Mouse (Mus musculus) spleen, adult 2 months (tissue): ENCODE measurements around the gene Crtc2. TPM values are rescaled to one million over a fixed set of nuclear protein-coding genes. Genes with fewer than 3 reads are reported as not detected.
"Not testable (repeated sequence)": the region's sequence is repeated elsewhere in the genome, so short reads cannot be mapped to it uniquely, and the experiment has no call there.

Experiments used
- DNase-seq, 2 experiments: peaks; one replicate each; pipeline versions ENCODE4 v3.0.0 to v3.0.0-alpha.2; 2012 to 2021; ENCODE audit warnings: low spot score in 2 of 2, low read depth in 1 of 2
- H3K27ac ChIP-seq: fragments of 200-500 bp; 2 replicates; pipeline ENCODE4 v1.5.1; 2012; ENCODE audit warnings: low read length, inconsistent platforms; ENCODE audit not compliant: insufficient read depth
- H3K27me3 ChIP-seq: fragments of 200-500 bp; 2 replicates; pipeline ENCODE4 v1.6.1; 2012; ENCODE audit warnings: mild to moderate bottlenecking, moderate library complexity, low read length, inconsistent platforms; ENCODE audit not compliant: control insufficient read depth, insufficient read depth
- H3K36me3 ChIP-seq: fragments of 200-500 bp; 2 replicates; pipeline ENCODE4 v1.6.1; 2012; ENCODE audit warnings: mild to moderate bottlenecking, low read length, inconsistent platforms; ENCODE audit not compliant: control insufficient read depth, insufficient read depth
- H3K4me1 ChIP-seq: fragments of 200-500 bp; 2 replicates; pipeline ENCODE4 v1.6.1; 2011; ENCODE audit warnings: inconsistent platforms; ENCODE audit not compliant: control insufficient read depth, insufficient read depth, insufficient read length
- H3K4me3 ChIP-seq: fragments of 200-500 bp; 2 replicates; pipeline ENCODE4 v1.5.1; 2011; ENCODE audit warnings: mild to moderate bottlenecking, inconsistent platforms; ENCODE audit not compliant: insufficient read depth, insufficient read length; ENCODE audit errors: extremely low read depth
- CTCF ChIP-seq: fragments of 200-500 bp; IDR thresholded peaks from 2 replicates; pipeline ENCODE4 v1.5.1; 2011; ENCODE audit warnings: mild to moderate bottlenecking, inconsistent platforms; ENCODE audit not compliant: insufficient read depth, insufficient read length, insufficient replicate concordance; ENCODE audit errors: extremely low read depth
- POLR2A ChIP-seq: fragments of 200-500 bp; IDR thresholded peaks from 2 replicates; pipeline ENCODE4 v1.6.1; 2011; ENCODE audit warnings: low read depth, low read length, inconsistent platforms
- WGBS: fragments of 180-500 bp; shearing (Covaris S2); methylation state at CpG from one replicate; pipeline ENCODE4 v1.1.7; 2018; 5-methylcytosine and 5-hydroxymethylcytosine counted together
- polyA plus RNA-seq: library from polyadenylated mRNA; depleted of rRNA; stranded (reverse); fragments of >200 nt; gene quantifications from 2 replicates; pipeline ENCODE4 v1.2.3, GENCODE M21; 2012

Crtc2 gene
- polyA plus RNA-seq, 1 experiment, result 105 TPM

- H3K4me3 ChIP-seq, result no peak overlapping the region
- H3K36me3 ChIP-seq, result peaks cover 51% of the 10 kb centered on the region
- no peaks in the 10 kb centered on the region for H3K4me1 ChIP-seq
- no peak for DNase-seq
- 95% methylated on average over 9 of the region's 9 CpGs for WGBS
- no peak overlapping the region for H3K27ac ChIP-seq
- H3K27me3 ChIP-seq, result no peaks in the 10 kb centered on the region
- TF ChIP-seq POLR2A (no peak), CTCF (no peak)
Measured at GRCm38 (mm10) chr3:90279216-90279615, 25.3 kb downstream of the Crtc2 start.

GRCm38 (mm10) chr3:90279743-90280142 is 25.8 kb downstream of the Crtc2 start:
- 94% methylated on average over 7 of the region's 7 CpGs for WGBS
- Histone ChIP-seq H3K27ac (no peak overlapping the region), H3K4me1 (no peaks in the 10 kb centered on the region), H3K27me3 (no peaks in the 10 kb centered on the region), H3K4me3 (no peak overlapping the region), H3K36me3 (peaks cover 49% of the 10 kb centered on the region)
- TF ChIP-seq POLR2A, result no peak
- no peak for TF ChIP-seq CTCF
- no peak for DNase-seq

- Histone ChIP-seq H3K4me1 (no peaks in the 10 kb centered on the region), H3K36me3 (peaks cover 44% of the 10 kb centered on the region), H3K27ac (no peak overlapping the region), H3K4me3 (no peak overlapping the region), H3K27me3 (no peaks in the 10 kb centered on the region)
- no peak for DNase-seq
- 97% methylated on average over 9 of the region's 9 CpGs for WGBS
- TF ChIP-seq CTCF (no peak), POLR2A (no peak)
Measured at GRCm38 (mm10) chr3:90280708-90281107, 26.7 kb downstream of the Crtc2 start.

- no peak overlapping the region for H3K4me3 ChIP-seq
- no peak for DNase-seq
- H3K4me1 ChIP-seq, result no peaks in the 10 kb centered on the region
- WGBS, result 97% methylated on average over 2 of the region's 2 CpGs
- no peaks in the 10 kb centered on the region for H3K27me3 ChIP-seq
- TF ChIP-seq POLR2A, result no peak
- TF ChIP-seq CTCF, result no peak
- H3K36me3 ChIP-seq, result peaks cover 15% of the 10 kb centered on the region
- H3K27ac ChIP-seq, result no peak overlapping the region
Measured at GRCm38 (mm10) chr3:90284150-90284549, 30.2 kb downstream of the Crtc2 start.

GRCm38 (mm10) chr3:90289403-90289802 is 35.4 kb downstream of the Crtc2 start:
- DNase-seq, H3K36me3 ChIP-seq, H3K4me1 ChIP-seq, H3K27me3 ChIP-seq, H3K4me3 ChIP-seq, H3K27ac ChIP-seq: not testable (repeated sequence)
- 74% methylated on average over 3 of the region's 3 CpGs for WGBS

- Histone ChIP-seq H3K27ac (no peak overlapping the region), H3K27me3 (no peaks in the 10 kb centered on the region), H3K36me3 (no peaks in the 10 kb centered on the region), H3K4me3 (no peak overlapping the region), H3K4me1 (peaks cover 8% of the 10 kb centered on the region; the same call in 1 of the 2 replicates)
- TF ChIP-seq POLR2A, result no peak
- TF ChIP-seq CTCF, result no peak
- 91% methylated on average over 1 of the region's 1 CpGs for WGBS
- DNase-seq, result no peak
Measured at GRCm38 (mm10) chr3:90290602-90291001, 36.6 kb downstream of the Crtc2 start.

- no peak for TF ChIP-seq POLR2A
- no peak for DNase-seq
- 26% methylated on average over 2 of the region's 2 CpGs for WGBS
Measured at GRCm38 (mm10) chr3:90291982-90292344, 38.0 kb downstream of the Crtc2 start.

More at GRCm38 (mm10) chr3:90291982-90292344, 38.0 kb downstream of the Crtc2 start:
- Histone ChIP-seq H3K27me3 (no peaks in the 10 kb centered on the region), H3K27ac (peak overlapping the region; percentile 91; the same call in 1 of the 2 replicates), H3K36me3 (no peaks in the 10 kb centered on the region), H3K4me1 (peaks cover 8% of the 10 kb centered on the region; the same call in 1 of the 2 replicates), H3K4me3 (peak overlapping the region; percentile 68; the same call in 1 of the 2 replicates)
